Mouse (Mus musculus) gastrocnemius, adult 8-10 months (tissue): ENCODE measurements around the gene Cycs. TPM values are rescaled to one million over a fixed set of nuclear protein-coding genes. Genes with fewer than 3 reads are reported as not detected.
"Not testable (repeated sequence)": the region's sequence is repeated elsewhere in the genome, so short reads cannot be mapped to it uniquely, and the experiment has no call there.

Source experiments
- DNase-seq, 2 experiments: peaks; one replicate each; pipeline ENCODE4 v3.0.0; 2022; ENCODE audit warnings: low spot score in 2 of 2
- total RNA-seq, 4 experiments: library from RNA; stranded (reverse); gene quantifications; 2 replicates each; pipeline ENCODE4 v1.2.4; 2022

Gene Cycs
- total RNA-seq = 10 to 100 TPM; 72.2 to 82.1 (median 74.0) TPM

GRCm38 (mm10) chr6:50566141-50566996, at the start of gene Cycs:
TSS of gene Cycs (minus strand) at chr6:50566538.
- peak; percentile 99 to 100 for DNase-seq

DNA sequence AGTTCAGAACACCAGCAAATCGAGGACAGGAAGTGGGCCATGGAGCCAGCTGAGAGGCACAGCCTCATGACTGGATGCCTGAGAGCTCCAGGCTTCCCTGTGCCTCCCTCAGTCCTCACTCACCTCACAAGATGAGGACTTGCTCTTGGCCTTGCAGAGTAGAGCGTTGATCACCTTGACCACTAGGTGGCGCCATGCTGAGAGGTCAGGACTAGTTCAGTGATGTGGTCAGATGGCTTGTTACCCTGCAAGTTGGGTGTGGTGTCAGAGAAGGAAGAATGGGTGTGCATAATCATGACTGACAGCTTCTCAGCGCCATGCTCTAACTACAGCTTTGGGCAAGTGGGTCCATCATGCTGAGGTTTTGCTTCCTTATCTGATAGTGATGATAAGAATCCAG, 35.3 kb upstream of the Cycs start:
- no peak for DNase-seq

GRCm38 (mm10) chr6:50598560-50598959, 32.2 kb upstream of the Cycs start:
- DNase-seq = no peak

GRCm38 (mm10) chr6:50596301-50597211, 30.2 kb upstream of the Cycs start, which contains the start of gene 4921507P07Rik:
TSS of gene 4921507P07Rik (minus strand) at chr6:50596632.
- DNase-seq = peak; percentile 94

GRCm38 (mm10) chr6:50594372-50594771, 28.0 kb upstream of the Cycs start:
- no peak for DNase-seq

DNA sequence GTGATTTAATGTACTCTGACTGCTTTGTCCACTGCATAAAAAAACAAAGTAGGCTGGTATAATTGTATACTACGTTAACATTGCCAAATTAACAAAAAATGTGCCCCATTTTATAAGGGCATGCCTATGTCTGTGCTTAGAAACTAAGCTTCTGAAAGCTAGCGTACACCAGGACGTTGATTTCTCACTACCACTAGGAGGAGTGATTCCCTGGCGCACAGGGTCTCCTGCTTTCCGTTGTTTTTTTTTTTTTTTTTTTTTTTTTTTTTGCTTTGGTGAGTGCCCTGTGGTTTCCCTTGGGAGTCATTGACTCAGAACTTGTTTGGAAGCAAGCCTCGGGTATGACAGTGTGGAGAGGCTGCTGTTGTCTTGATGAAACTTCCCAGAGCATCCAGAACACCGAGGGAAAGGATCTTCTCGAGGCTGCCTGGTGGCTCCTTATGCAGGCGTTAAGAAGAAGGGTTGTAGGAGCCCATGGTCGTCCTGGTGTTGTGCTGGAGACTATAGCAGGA, 27.1 kb upstream of the Cycs start:
- no peak for DNase-seq

DNA sequence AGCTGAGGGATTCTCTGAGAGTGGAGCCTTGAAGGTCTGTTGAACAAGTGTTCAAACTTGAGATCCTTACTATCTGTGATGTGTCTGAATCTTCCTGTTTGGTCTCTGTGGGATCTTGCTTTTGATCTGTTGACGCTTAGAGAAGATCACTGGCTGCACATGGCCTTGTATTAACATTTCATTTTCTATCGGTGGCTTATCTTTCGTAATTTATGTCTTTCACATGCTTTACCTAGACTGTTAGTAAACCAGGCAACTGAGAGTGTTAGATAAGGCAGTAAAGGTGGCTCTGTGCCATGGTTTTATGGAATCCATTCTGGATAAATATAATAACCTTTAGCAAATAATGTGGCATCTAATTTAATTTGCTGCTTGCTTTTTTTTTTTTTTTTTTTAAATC, 23.9 kb upstream of the Cycs start:
- no peak for DNase-seq

DNA sequence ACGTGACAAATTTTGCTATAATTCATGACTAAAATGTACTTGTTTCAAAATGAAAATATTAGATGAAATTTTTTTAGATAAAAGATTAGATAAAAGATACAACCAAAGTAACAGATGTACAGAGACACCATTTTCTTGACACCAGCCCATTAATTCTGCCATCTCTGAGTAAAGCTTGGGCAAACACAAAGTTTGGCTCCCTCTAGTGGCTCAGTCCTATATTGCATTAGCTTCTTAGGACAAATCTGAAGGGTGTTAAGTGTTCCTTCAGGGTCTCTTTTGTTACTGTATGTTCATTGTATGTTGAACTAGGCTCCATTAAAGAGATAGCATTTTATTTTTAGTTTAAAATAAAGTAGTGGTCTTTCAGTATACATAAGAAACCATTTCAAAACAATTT, 21.9 kb upstream of the Cycs start:
- DNase-seq = no peak

GRCm38 (mm10) chr6:50587412-50587811, 21.1 kb upstream of the Cycs start:
- no peak for DNase-seq

DNA sequence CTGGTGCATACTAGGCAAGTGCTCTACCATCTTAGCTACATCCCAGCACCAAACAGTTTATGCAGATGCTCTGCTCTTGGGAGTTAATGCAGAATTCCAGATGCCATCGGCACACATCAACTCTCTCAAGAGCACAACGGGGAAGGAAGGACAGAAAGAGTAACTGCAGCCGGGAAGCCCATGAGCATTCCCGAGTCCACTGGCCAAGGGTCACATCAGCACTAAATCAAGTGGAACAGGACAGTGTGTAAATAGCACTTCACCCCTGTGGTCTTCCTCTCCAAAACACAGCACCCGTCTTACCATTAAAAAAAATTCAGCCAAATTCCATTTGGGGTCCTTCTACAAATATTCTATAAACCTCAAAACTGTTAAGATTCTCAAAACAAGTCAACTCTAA, 20.0 kb upstream of the Cycs start:
- DNase-seq = no peak

- no peak for DNase-seq
These were observed 19.4 kb upstream of the Cycs start for GRCm38 (mm10) chr6:50585733-50586132.

DNA sequence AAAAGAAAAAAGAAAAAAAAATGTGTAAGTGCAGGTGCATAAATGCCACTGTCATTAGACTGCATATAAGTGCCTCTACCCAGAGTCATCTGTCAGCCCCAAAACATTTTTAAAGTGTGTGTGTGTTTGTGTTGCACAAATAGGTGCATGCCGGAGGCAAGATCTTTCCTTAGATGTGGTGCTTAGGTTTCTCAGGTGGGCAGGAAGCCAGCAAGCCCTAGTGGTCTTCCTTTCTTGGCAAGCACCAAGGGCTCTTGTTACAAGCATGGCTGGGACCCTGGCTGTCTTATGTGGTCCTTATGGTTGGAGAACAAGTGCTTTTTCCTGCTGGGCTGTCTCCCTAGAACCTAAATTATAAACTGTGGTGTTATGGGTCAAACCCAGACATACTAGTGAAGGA, 5.3 kb upstream of the Cycs start:
- DNase-seq = no peak

DNA sequence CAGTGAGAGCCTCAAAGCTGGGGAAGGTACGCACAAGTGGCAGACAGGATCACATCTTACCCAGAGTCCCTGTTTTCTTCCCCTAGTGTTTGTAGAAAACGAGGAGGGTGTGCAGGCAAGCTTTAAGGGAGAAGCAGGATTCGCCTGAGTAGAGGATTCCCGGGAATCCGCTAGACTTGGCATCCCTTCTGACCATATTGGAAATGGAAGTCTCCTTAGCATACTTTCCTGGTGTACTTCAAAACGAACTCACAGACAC, 588 bp upstream of the Cycs start:
- DNase-seq = no peak

DNA sequence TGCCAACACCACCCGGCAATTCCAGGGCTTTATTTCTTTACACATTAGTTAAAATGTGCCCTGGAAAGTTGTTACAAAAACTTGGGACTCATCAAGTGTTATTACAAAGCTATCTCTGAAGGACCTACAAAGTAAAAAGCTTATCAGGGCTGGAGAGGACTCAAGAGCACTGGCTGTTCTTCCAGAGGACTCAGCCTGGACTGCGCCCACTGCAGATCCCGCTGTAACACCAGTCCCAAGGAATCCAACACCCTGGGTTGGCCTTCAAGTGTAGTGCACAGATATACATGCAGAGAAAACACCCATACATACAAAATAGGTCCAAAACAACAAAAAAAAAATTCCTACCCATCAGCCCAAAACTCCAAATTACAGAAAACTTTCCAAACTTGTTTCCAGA, 2.7 kb downstream of the Cycs start:
- no peak for DNase-seq

GRCm38 (mm10) chr6:50562421-50562820, 3.9 kb downstream of the Cycs start:
- DNase-seq = no peak

DNA sequence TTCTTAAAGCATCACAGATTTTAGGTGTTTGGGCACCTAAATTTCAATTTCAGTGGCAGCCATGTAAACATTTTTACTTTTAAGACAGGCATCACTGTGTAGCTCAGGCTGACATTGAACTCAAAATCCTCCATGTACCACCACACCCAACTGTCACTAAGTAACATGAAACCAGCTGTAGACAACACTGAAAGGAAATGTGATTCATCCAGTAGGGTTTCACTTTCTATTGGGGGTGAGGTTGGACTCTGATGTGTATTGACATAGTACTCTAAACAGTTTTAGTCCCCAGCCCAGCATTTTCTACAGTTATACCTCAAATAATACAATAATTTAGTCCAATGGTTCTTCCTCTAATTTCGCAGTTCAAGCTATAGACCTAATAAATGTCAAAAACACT, 5.6 kb downstream of the Cycs start:
- DNase-seq = no peak

- DNase-seq = no peak
These were observed 7.5 kb downstream of the Cycs start for GRCm38 (mm10) chr6:50558877-50559276.

- no peak for DNase-seq
These were observed 8.8 kb downstream of the Cycs start for GRCm38 (mm10) chr6:50557566-50557965.

DNA sequence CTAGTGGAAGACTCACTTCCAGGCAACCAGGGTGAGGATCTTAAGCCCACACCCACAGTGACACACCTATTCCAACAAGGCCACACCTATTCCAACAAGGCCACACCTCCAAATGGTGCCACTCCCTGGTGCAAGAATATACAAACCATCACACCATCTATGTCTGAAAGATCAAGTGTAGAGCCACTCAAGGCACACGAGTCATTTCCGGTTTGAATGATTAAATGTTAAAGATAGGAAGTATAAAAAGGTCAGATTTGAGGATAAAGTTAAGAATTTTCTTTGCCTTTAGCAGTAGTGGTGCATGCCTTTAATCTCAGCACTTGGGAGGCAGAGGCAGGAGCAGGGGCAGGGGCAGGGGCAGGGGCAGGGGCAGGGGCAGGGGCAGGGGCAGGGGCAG, 12.1 kb downstream of the Cycs start:
- not testable (repeated sequence) for DNase-seq

- DNase-seq = no peak
These were observed 13.3 kb downstream of the Cycs start for GRCm38 (mm10) chr6:50552881-50553518.

DNA sequence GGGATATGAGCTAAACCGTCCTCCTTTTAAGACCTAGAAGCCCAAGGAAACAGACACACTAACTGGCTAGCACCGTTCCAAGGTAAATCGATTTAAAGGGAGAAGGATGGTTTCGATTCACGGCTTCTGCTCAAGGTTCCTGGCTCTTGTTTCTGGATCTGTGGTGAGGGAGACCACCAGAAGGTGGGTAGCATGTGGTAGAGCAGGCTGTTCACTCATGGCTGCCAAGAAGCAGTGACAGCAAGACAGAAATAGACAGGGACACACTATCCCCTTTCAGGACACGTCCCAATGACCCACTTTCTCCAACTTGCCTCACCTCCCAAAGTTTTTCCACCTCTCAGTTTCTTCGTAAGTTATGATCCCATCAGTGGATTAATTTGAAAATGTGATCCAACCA, 16.5 kb downstream of the Cycs start:
- no peak for DNase-seq

- no peak for DNase-seq
These were observed 17.3 kb downstream of the Cycs start for GRCm38 (mm10) chr6:50549051-50549450.
